Mouse (Mus musculus) gastrocnemius, adult 2 months (tissue): ENCODE measurements around the gene Olfr492. TPM values are rescaled to one million over a fixed set of nuclear protein-coding genes. Genes with fewer than 3 reads are reported as not detected.

Experiments used
- DNase-seq: peaks from one replicate; pipeline ENCODE4 v3.0.0; 2022
- H3K27ac ChIP-seq: fragments of 200-600 bp; 2 replicates; pipeline ENCODE4 v1.8.1; 2022; ENCODE audit warnings: mild to moderate bottlenecking
- H3K4me3 ChIP-seq: fragments of 200-600 bp; 2 replicates; pipeline ENCODE4 v1.8.1; 2022; ENCODE audit warnings: mild to moderate bottlenecking, moderate library complexity
- CTCF ChIP-seq: fragments of 200-600 bp; IDR thresholded peaks from 2 replicates; pipeline ENCODE4 v1.8.1; 2022; ENCODE audit warnings: antibody characterized with exemption, mild to moderate bottlenecking, moderate library complexity
- intact Hi-C: fragments of 180-260 bp; cut with DNase I; formaldehyde crosslinking; loops from one replicate; pipeline ENCODE4 v1.15.1; 2025
- long read RNA-seq, 2 experiments: library from polyadenylated mRNA; stranded (forward); transcript quantifications; one replicate each; pipeline ENCODE4 v2.0.0; 2021
- total RNA-seq, 2 experiments: library from RNA; stranded (reverse); gene quantifications; 2 replicates each; pipeline ENCODE4 v1.2.3; 2021

Olfr492 gene
- total RNA-seq: not detected
- long read RNA-seq, experiment 1: 0 reads
- long read RNA-seq, experiment 2: 0 reads

DNA sequence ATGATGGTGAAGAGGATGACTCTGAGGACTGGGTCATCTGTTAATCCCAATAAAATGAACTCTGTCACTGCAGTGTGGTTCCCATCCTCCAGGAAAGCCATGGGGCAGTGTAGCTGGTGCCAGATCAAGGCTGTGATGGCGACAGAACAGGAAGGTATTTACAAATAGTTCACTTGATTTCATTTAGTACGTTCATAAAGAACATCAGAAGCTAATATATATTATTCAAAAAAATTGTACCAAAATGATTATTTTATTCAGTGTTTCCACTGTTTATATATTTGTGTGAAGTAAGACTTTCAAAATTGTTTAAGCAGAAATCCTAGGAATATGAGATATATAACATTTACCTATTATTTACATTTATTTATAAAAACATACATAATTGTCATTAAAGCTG, at the start of gene Olfr492:
TSS of gene Olfr492 (minus strand) at position 101 of the 400 bp plus-strand sequence.
- TF ChIP-seq CTCF: no peak
- DNase-seq: no peak
- H3K4me3 ChIP-seq: no peak within 1 kb of the TSS
- H3K27ac ChIP-seq: no peak within 1 kb of the TSS
- intact Hi-C loops: no loop called here

DNA sequence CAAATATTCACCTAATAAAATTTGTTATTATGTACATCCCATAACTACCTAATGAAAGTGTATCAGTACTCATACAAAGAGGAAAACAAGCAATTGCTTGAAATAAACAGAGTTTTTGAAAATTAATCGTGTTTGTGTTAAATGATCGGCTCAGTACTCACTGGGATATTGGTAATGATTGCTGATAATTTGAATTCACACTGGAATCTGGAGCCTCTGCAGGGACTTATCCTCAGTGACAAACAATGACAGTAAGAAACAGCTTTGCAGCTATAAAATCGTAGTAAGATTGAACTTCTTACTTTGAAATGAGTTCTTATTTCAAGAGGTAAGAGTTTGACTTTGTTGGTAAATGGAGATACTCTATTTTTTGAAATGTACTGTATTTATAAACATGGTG, 41.6 kb upstream of the Olfr492 start, which contains the start of gene Olfr494:
TSS of gene Olfr494 (plus strand) at position 301 of the 400 bp plus-strand sequence.
- Histone ChIP-seq H3K4me3 (no peak within 1 kb of the TSS), H3K27ac (no peak within 1 kb of the TSS)
- DNase-seq: no peak
- TF ChIP-seq CTCF: no peak
- intact Hi-C loops: no loop called here

DNA sequence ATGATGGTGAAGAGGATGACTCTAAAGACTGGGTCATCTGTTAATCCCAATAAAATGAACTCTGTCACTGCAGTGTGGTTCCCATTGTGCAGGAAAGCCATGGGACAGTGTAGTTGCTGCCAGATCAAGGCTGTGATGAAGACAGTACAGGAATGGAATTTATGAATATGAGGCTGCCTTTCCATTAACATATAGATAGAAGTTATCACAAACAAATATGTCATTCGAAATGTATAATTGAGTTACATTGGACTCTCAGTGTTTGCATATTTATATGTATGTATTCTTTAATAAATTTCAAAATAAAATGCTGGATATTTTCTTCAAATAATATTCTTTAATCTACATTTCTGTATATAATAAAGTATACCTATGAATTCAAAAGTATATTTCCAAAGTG, 23.4 kb upstream of the Olfr492 start, which contains the start of gene Olfr493:
TSS of gene Olfr493 (minus strand) at position 101 of the 400 bp plus-strand sequence.
- TF ChIP-seq CTCF: no peak
- DNase-seq: no peak
- Histone ChIP-seq H3K4me3 (no peak within 1 kb of the TSS), H3K27ac (no peak within 1 kb of the TSS)
- intact Hi-C loops: no loop called here

DNA sequence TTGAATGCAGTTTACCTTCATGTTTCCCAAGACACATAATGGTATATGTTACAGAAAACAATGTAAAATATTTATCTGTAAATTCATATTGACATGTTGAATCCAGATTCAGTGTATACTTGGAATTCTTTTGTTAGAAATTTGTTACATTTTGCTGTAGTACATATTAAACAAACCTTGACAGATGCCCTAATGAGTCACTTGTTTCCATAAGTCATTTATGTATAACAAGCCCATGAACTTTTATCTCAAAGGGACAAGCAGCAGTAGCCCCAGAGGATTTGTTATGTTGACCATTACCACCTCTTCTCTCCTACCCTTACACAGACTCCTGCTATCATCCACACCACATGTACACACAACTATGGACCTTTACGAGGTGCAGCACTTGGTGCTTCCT, 10.3 kb downstream of the Olfr492 start, which contains the start of gene Olfr491:
TSS of gene Olfr491 (plus strand) at position 301 of the 400 bp plus-strand sequence.
- no peak within 1 kb of the TSS for H3K4me3 ChIP-seq
- intact Hi-C loops: no loop called here
- TF ChIP-seq CTCF: no peak
- H3K27ac ChIP-seq: no peak within 1 kb of the TSS
- DNase-seq: no peak

DNA sequence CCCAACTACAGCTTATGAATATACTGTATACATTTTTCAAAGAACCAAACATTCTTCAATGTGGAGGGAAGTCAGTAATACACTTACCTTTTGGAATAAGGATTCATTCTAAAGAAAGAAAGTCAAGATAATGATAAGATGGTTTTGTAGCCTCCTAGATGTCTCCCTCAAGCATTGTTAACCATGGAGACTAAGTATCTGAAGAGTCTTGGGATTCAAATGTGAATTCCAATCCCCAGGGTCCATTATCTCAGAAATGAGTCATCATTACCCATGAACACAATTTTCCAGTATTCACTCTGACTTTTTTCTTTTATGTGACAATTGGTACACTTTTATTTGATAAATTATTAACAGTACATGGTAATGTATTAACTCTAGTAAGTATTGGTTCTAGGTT, 34.6 kb downstream of the Olfr492 start, which contains the start of gene Olfr490:
TSS of gene Olfr490 (minus strand) at position 101 of the 400 bp plus-strand sequence.
- no peak for TF ChIP-seq CTCF
- H3K4me3 ChIP-seq: no peak within 1 kb of the TSS
- intact Hi-C loops: no loop called here

More for the DNA sequence above, 34.6 kb downstream of the Olfr492 start, which contains the start of gene Olfr490:
- no peak within 1 kb of the TSS for H3K27ac ChIP-seq
- no peak for DNase-seq

Other genes starting within 250 kb of the Olfr492 start
- gene Olfr481, start 243.8 kb downstream of the Olfr492 start, total RNA-seq: not detected
- gene Olfr482, start 226.1 kb downstream of the Olfr492 start, total RNA-seq: under 1 TPM; 0.64 to 0.81 TPM
- gene Olfr483, start 222.8 kb downstream of the Olfr492 start, total RNA-seq: not detected
- gene Olfr484, start 196.2 kb downstream of the Olfr492 start, total RNA-seq: not detected
- not detected for gene Olfr485, start 163.8 kb downstream of the Olfr492 start, total RNA-seq
- not detected for gene Olfr486, start 150.9 kb downstream of the Olfr492 start, total RNA-seq
- gene Olfr487, start 109.0 kb downstream of the Olfr492 start, total RNA-seq: not detected
- not detected for gene Olfr488, start 65.3 kb downstream of the Olfr492 start, total RNA-seq
- gene Olfr490, start 34.7 kb downstream of the Olfr492 start, total RNA-seq: not detected
- not detected for gene Olfr491, start 10.2 kb downstream of the Olfr492 start, total RNA-seq
- gene Olfr493, start 23.3 kb upstream of the Olfr492 start, total RNA-seq: not detected
- not detected for gene Olfr494, start 41.7 kb upstream of the Olfr492 start, total RNA-seq
- not detected for gene Olfr495, start 69.5 kb upstream of the Olfr492 start, total RNA-seq
- gene Olfr497, start 96.7 kb upstream of the Olfr492 start, total RNA-seq: not detected
- not detected for gene Olfr498, start 141.7 kb upstream of the Olfr492 start, total RNA-seq
- gene Olfr502, start 201.4 kb upstream of the Olfr492 start, total RNA-seq: not detected
- gene Olfr503, start 220.9 kb upstream of the Olfr492 start, total RNA-seq: not detected
- gene Olfr504, start 242.1 kb upstream of the Olfr492 start, total RNA-seq: not detected